Mouse (Mus musculus) frontal cortex, postnatal 36 days (tissue): ENCODE measurements around the gene Ccdc61.

ENCODE experiments used
- DNase-seq, 2 experiments: peaks; one replicate each; pipeline ENCODE4 v3.0.0; 2022; ENCODE audit warnings: low spot score in 2 of 2

Gene Ccdc61

GRCm38 (mm10) chr7:18858310-18858916 lies 51.8 kb downstream of the Ccdc61 start:
- no peak for DNase-seq

- DNase-seq: no peak
These were observed 61.8 kb downstream of the Ccdc61 start for GRCm38 (mm10) chr7:18848395-18848794.

GRCm38 (mm10) chr7:18844811-18845210 lies 65.4 kb downstream of the Ccdc61 start:
- no peak for DNase-seq

GRCm38 (mm10) chr7:18841174-18841567 lies 69.0 kb downstream of the Ccdc61 start:
- DNase-seq: no peak
